Mouse (Mus musculus) hindbrain, embryonic 10.5 days (tissue): Measurements from ENCODE around the gene Gpcpd1. TPM values are rescaled to one million over a fixed set of nuclear protein-coding genes. Genes with fewer than 3 reads are reported as not detected.

Experiments used
- DNase-seq: peaks from one replicate; pipeline ENCODE4 v3.0.0-alpha.2; 2017; ENCODE audit warnings: low spot score
- H3K27ac ChIP-seq: fragments of 300-500 bp; sonication (generic); 2 replicates; pipeline ENCODE4 v1.5.1; 2016; ENCODE audit warnings: mild to moderate bottlenecking, moderate library complexity
- H3K27me3 ChIP-seq: fragments of 300-500 bp; sonication (generic); 2 replicates; pipeline ENCODE4 v1.6.1; 2016; ENCODE audit warnings: mild to moderate bottlenecking; ENCODE audit not compliant: poor library complexity, insufficient read depth, severe bottlenecking
- H3K36me3 ChIP-seq: fragments of 300-500 bp; sonication (generic); 2 replicates; pipeline ENCODE4 v1.6.1; 2016; ENCODE audit warnings: mild to moderate bottlenecking, moderate library complexity
- H3K4me1 ChIP-seq: fragments of 300-500 bp; sonication (generic); replicated peaks from 2 replicates; pipeline ENCODE4 v1.6.1; 2016; ENCODE audit warnings: mild to moderate bottlenecking
- H3K4me3 ChIP-seq: fragments of 300-500 bp; sonication (generic); 2 replicates; pipeline ENCODE4 v1.5.1; 2016; ENCODE audit warnings: mild to moderate bottlenecking, moderate library complexity
- H3K9me3 ChIP-seq: fragments of 300-500 bp; sonication (generic); 2 replicates; pipeline ENCODE4 v1.6.1; 2016; ENCODE audit warnings: mild to moderate bottlenecking, moderate library complexity
- WGBS: fragments of 180-500 bp; shearing (Covaris S2); methylation state at CpG from one replicate; pipeline ENCODE4 v1.1.7; 2016; 5-methylcytosine and 5-hydroxymethylcytosine counted together
- polyA plus RNA-seq: library from polyadenylated mRNA; unstranded; fragments of >200 nt; fragmentation: Nextera tagmentation; extraction: Ambion mirVana; gene quantifications from 2 replicates; pipeline ENCODE4 v1.2.1, GENCODE M21; 2016

Gpcpd1 gene
- polyA plus RNA-seq, 1 experiment from 2014 or later: 36.4 TPM

DNA sequence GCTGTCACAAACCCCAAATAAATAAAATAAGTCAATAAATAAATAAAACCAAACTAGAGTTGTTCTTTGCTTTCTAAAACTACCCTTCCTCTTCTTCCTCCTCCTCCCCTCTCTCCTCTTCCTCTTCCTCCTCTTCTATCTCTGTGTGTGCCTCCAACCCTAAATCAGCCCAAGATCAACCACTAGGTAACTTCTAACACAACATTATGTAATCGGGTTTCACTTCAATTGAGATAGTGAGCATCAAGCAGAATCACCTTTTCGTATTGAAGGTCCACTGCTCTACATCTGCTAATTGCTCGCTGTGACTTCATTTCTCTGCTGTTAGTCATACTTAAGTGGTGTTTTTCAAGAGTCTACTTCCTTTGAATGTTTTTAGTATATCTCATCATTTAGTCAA, 8.8 kb downstream of the Gpcpd1 start:
- no peak for DNase-seq
- Histone ChIP-seq H3K27me3 (no peaks in the 10 kb centered on the region), H3K4me3 (no peak overlapping the region), H3K27ac (peak overlapping the region; percentile 99; the same call in 1 of the 2 replicates), H3K9me3 (no peaks in the 10 kb centered on the region), H3K36me3 (no peaks in the 10 kb centered on the region), H3K4me1 (peaks cover 15% of the 10 kb centered on the region)
- WGBS: 98% methylated on average over 3 of the region's 3 CpGs

DNA sequence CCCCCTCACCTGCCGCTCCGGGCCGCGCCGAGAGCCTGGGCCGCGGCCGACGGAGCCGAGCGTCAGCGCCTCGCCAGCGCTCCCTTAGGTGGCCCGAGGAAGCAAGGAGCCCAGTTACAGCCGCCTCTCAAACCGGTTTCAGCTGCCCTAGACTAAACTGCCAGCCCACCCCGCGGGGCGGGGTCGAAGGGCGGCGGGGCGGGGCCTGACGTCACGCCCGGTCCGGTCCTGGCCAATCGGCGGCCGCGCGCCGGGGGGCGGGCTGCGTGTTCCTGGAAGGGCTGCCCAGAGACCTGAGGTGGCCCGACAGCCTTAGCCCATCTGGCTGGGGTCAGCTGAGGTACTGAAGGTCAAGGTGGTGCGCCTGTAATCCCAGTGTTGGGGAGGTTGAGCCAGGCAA, 9.5 kb downstream of the Gpcpd1 start:
- Histone ChIP-seq H3K27ac (peak overlapping the region; percentile 99), H3K27me3 (no peaks in the 10 kb centered on the region), H3K4me3 (peak overlapping the region; percentile 80), H3K9me3 (no peaks in the 10 kb centered on the region), H3K4me1 (peaks cover 15% of the 10 kb centered on the region), H3K36me3 (no peaks in the 10 kb centered on the region)
- 1% methylated on average over 38 of the region's 38 CpGs for WGBS
- peak; percentile 95 for DNase-seq

DNA sequence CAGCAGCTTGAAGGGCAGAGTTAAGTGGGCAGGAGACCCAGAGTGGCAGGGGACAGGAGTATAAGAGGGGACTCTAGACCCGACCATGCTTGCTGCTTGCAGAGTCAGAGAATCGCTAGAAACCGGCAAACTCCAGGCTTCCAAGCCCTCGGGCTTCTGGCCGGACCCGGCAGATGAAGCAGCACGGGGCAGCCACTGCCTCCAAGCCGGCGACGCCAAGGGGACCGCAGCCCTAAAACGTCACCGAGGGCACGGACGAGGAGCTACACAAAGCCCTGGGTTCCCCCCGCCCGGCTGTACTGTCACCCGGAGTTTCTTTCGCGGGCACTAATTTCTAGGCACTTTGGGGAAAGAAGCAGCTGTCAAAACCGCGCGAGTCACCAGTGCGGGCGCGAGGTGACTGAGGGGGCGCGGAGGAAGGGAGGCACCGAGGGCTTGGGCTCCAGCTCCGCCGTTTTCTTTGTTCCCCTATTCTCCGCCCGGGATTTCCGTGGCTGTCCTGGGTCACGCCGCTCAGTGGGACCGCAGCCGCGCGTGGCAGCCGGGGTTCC, 10.0 kb downstream of the Gpcpd1 start:
- Histone ChIP-seq H3K27ac (peak overlapping the region; percentile 99), H3K4me3 (peak overlapping the region; percentile 80), H3K36me3 (no peaks in the 10 kb centered on the region), H3K4me1 (peaks cover 15% of the 10 kb centered on the region), H3K27me3 (no peaks in the 10 kb centered on the region), H3K9me3 (no peaks in the 10 kb centered on the region)
- DNase-seq: peak; percentile 71
- WGBS: under 1% methylated on average over 41 of the region's 41 CpGs

DNA sequence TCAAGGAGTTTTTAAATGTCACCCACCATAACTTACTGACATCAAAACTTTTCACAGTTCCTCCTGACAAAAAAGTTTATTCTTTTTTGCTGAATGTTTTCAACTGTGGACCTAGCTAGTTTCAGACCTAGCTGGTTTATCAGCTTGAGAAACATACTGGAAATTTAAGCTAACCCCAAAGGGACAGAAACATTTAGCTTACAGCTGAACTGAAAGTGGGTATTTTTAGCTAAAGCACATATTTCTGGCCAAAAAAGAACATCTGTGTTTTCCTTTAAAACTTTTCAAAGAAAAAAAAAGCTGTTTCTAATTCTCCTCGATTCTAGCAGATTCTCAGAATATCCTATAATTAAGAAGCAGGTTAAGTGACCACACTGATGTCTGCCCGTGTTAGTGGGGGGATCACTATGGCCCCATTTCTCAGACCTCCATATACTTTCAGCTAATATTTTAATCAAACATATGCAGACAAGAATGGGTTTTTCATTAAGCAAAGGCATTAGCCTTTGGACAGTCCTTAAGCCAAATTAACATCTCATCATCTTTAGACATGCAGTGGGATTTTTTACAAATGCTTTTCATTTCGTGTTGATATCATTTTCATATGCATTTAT, 10.9 kb downstream of the Gpcpd1 start:
- Histone ChIP-seq H3K36me3 (peaks cover 3% of the 10 kb centered on the region; the same call in 1 of the 2 replicates), H3K9me3 (no peaks in the 10 kb centered on the region), H3K4me1 (peaks cover 15% of the 10 kb centered on the region), H3K27ac (no peak overlapping the region; the same call in 1 of the 2 replicates), H3K27me3 (no peaks in the 10 kb centered on the region), H3K4me3 (peak overlapping the region; percentile 80)
- DNase-seq: no peak
- 63% methylated on average over 3 of the region's 3 CpGs for WGBS

DNA sequence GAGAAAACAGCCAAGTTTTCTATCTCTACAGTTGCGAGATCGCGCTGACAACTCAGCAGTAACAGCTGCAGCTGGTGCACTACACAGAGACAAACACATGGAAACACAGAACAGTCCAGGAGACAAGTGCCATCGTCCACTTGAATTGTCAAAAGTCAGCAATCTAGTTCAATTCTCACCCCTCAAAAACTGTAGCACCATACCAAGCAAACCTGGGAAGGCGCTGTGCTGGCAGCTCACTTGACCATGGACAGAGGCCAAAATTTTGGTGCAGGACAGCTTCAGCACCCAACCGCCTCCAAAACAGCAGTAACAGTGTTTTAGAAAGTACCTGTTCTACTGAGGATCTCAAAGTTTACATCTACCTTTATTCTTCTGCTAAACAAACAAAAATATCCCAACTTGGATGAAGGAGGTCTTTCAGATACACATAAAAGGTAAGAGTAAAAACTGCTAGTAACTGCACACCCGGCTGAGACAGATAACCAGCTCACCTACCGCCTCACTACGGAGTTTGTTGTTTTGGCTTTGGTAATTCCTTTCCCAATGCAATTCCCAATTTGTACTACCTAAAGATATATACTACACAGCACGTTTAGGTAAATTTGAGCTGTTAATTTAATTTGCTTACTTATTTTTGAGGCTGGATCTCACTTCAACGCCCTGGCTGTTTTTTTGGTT, 11.6 kb downstream of the Gpcpd1 start:
- Histone ChIP-seq H3K27me3 (no peaks in the 10 kb centered on the region), H3K4me3 (no peak overlapping the region), H3K4me1 (peaks cover 15% of the 10 kb centered on the region), H3K27ac (no peak overlapping the region), H3K36me3 (peaks cover 9% of the 10 kb centered on the region), H3K9me3 (no peaks in the 10 kb centered on the region)
- no peak for DNase-seq
- 88% methylated on average over 11 of the region's 11 CpGs for WGBS

DNA sequence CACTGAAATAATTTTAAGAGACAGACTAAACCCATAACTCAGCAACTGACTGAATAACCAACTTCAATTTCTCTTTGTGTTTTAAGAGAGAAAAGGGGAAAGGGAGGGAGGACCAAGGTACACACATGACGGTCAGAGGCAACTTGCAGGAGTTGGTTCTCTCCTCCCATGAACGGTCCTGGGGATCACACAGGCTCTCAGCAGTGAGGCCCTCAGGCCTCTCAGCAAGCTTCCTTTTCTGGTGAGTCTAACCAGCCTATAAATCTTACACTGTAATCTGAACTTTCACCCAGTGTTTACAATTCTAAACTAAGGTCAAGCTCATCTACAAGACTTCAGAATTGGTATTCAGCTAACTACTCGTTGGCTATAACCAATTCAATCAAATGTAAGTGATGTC, 12.3 kb downstream of the Gpcpd1 start:
- no peak overlapping the region for H3K27ac ChIP-seq
- H3K9me3 ChIP-seq: no peaks in the 10 kb centered on the region
- DNase-seq: no peak
- peaks cover 15% of the 10 kb centered on the region for H3K4me1 ChIP-seq
- H3K36me3 ChIP-seq: peaks cover 16% of the 10 kb centered on the region
- 89% methylated on average over 3 of the region's 3 CpGs for WGBS
- H3K27me3 ChIP-seq: no peaks in the 10 kb centered on the region
- H3K4me3 ChIP-seq: no peak overlapping the region

DNA sequence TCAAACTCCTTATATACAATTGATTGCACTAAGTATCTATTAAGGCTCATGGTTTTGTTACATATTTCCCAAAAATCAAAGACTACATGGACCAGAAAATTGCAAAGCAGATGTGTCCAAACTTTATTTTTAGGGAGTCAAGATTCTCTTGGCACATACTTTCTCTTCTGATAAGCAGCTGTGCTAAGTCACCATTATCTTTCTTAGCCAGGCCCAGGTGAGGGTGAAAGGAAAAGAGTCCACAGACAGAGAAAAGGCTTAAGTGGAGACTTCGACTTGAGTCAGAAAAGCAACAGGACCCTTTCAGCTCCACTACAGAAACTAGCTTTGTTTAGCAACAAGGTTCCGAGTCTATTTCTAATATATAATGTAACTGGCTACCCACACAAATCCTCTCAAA, 14.2 kb downstream of the Gpcpd1 start:
- no peak overlapping the region for H3K27ac ChIP-seq
- no peak for DNase-seq
- H3K4me1 ChIP-seq: peaks cover 15% of the 10 kb centered on the region
- WGBS: 92% methylated on average over 2 of the region's 2 CpGs
- no peaks in the 10 kb centered on the region for H3K27me3 ChIP-seq
- no peak overlapping the region for H3K4me3 ChIP-seq
- peaks cover 34% of the 10 kb centered on the region for H3K36me3 ChIP-seq
- no peaks in the 10 kb centered on the region for H3K9me3 ChIP-seq

DNA sequence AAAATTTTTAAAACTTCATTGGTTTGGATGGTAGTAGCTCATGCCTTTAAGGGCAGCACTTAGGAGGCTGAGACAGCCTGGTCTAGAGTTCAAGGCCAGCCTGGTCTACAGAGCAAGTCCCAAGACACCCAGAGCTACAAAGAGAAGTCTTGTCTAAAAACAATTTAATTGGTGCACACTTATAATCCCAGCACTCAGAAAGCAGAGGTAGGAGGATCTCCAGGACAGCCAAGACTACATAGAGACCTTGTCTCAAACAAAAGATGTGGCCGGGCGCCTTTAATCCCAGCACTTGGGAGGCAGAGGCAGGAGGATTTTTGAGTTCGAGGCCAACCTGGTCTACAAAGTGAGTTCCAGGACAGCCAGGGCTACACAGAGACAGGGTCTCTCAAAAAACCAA, 14.9 kb downstream of the Gpcpd1 start:
- 93% methylated on average over 3 of the region's 3 CpGs for WGBS
- H3K4me1 ChIP-seq: peaks cover 15% of the 10 kb centered on the region
- H3K9me3 ChIP-seq: no peaks in the 10 kb centered on the region
- H3K27me3 ChIP-seq: no peaks in the 10 kb centered on the region
- no peak overlapping the region for H3K27ac ChIP-seq
- H3K36me3 ChIP-seq: peaks cover 39% of the 10 kb centered on the region
- H3K4me3 ChIP-seq: no peak overlapping the region
- no peak for DNase-seq

DNA sequence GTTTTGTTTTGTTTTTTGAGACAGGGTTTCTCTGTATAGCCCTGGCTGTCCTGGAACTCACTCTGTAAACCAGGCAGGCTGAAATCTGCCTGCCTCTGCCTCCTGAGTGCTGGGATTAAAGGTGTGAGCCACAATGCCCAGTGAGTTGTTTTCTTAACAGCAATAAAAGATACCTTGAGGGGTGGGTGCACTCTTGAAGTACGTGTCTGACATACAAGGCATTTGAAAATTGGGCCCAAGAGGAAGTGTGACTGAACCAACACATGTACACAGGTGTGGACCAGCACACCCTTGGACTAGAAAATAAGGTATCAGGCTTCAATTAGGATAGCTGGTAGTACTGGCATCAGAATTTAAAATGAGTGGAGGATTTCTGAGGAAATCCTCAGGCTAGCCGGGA, 16.2 kb downstream of the Gpcpd1 start:
- no peaks in the 10 kb centered on the region for H3K27me3 ChIP-seq
- 91% methylated on average over 2 of the region's 2 CpGs for WGBS
- peaks cover 52% of the 10 kb centered on the region for H3K36me3 ChIP-seq
- no peak overlapping the region for H3K4me3 ChIP-seq
- H3K27ac ChIP-seq: no peak overlapping the region
- H3K4me1 ChIP-seq: peaks cover 6% of the 10 kb centered on the region; the same call in 1 of the 2 replicates
- H3K9me3 ChIP-seq: no peaks in the 10 kb centered on the region
- DNase-seq: no peak

DNA sequence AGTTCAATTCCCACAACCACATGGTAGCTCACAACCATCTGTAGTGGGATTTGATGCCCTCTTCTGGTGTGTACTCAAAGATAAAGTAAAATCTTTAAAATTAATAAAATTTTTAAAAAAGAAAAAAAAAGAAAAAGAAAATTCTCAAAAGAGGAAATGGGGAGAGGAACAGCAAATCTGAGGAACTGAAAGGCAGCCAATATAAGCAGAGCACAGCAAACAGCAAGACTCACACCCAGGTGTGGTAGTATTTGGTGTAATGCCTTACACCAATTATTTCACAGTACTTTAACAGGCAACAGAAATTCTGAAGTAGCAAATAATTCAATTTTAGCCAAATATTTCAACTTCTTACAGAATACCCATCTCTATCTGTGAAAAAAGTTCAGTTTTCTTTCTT, 16.7 kb downstream of the Gpcpd1 start:
- H3K36me3 ChIP-seq: peaks cover 56% of the 10 kb centered on the region
- H3K27ac ChIP-seq: no peak overlapping the region
- no peak overlapping the region for H3K4me3 ChIP-seq
- no peaks in the 10 kb centered on the region for H3K9me3 ChIP-seq
- H3K27me3 ChIP-seq: no peaks in the 10 kb centered on the region
- H3K4me1 ChIP-seq: peaks cover 3% of the 10 kb centered on the region; the same call in 1 of the 2 replicates
- DNase-seq: no peak

DNA sequence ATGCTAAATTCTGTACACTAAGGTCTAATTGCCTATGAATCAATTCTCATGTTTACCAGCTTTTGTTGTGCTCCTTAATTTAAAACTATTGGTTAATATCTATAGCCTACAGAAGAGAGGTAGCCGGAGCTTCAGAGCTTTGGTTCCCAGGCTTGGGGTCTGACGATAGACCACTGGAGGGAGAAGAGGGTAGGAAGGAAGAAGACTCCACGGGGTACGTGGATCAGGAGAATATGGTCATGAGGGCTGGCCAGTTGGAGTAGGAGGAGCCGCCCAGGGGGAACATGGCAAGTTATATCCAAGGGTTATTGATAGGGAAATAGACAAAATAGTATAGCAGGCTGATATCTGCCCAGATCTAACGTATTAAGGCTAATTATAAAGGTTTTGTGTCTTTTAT, 17.8 kb downstream of the Gpcpd1 start:
- Histone ChIP-seq H3K27me3 (no peaks in the 10 kb centered on the region), H3K4me1 (no peaks in the 10 kb centered on the region), H3K4me3 (no peak overlapping the region), H3K27ac (no peak overlapping the region), H3K36me3 (peaks cover 68% of the 10 kb centered on the region), H3K9me3 (no peaks in the 10 kb centered on the region)
- no peak for DNase-seq
- 94% methylated on average over 6 of the region's 6 CpGs for WGBS

DNA sequence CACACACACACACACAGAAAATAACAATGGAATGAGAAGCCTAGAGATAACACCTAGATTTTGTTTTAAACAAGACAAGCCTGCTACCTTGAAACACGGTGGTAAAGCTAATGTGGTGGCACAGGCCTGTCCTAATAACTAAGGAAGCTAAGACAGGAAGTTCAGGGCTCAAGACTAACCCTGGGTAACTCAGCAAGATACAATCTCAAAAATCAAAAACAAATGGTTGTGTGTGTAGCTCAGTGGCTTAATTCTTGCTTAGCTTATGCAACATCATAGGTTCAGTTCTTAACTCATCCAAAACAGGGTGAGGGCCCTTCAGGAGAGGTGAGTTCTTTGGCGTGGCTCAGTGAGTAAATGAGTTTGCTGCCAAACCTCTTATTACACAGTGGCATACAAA, 20.1 kb downstream of the Gpcpd1 start:
- Histone ChIP-seq H3K27me3 (no peaks in the 10 kb centered on the region), H3K4me1 (no peaks in the 10 kb centered on the region), H3K9me3 (no peaks in the 10 kb centered on the region), H3K27ac (no peak overlapping the region), H3K4me3 (no peak overlapping the region), H3K36me3 (peaks cover 89% of the 10 kb centered on the region)
- no peak for DNase-seq
- WGBS: 94% methylated on average over 2 of the region's 2 CpGs

DNA sequence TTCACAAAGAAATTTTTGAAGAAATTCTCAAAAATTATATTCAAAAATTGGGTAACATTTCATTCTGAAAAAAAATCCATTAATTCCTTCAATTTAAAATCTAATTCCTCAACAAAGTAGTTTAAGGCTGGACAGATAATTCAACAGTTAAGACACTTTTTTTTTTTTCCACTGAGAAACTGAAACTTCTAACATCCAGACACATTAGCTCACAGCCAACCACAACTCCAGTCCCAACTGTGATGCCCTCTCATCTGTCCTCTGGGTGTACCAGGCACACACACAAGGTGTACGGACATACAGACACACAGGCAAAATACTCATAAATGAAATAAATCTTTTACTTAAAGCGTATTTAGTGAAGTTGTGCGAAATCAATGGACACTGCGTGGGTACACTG, 25.7 kb downstream of the Gpcpd1 start:
- Histone ChIP-seq H3K9me3 (no peaks in the 10 kb centered on the region), H3K4me3 (no peak overlapping the region), H3K4me1 (no peaks in the 10 kb centered on the region), H3K27me3 (no peaks in the 10 kb centered on the region), H3K36me3 (peaks cover 53% of the 10 kb centered on the region), H3K27ac (no peak overlapping the region)
- 94% methylated on average over 4 of the region's 4 CpGs for WGBS
- no peak for DNase-seq
